Mouse (Mus musculus) urinary bladder, adult 18-20 months (tissue): ENCODE measurements around the gene Ankdd1a.

Source experiments
- DNase-seq, 2 experiments: peaks; one replicate each; pipeline ENCODE4 v3.0.0; 2022; ENCODE audit warnings: low spot score in 2 of 2, mixed read lengths in 2 of 2

Ankdd1a gene

DNA sequence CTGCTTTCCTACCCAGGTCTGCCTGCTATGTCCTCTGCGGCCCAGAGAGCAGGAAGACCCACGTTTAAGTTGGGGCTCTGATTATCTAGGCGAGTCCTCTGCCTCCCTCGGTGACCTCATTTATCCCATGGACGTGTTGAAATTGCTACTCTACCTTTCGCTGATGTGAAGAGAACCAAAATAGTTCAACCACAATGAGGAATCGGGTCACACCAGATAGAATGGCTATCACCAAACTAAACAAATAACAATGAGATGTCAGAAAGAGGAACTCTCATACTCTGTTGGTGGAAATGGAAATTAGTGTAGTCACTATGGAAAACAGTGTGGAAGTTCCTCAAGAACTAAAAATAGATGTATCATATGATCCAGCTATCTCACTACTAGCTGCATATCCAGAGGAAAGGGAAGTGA, 22.1 kb upstream of the Ankdd1a start:
- no peak for DNase-seq

DNA sequence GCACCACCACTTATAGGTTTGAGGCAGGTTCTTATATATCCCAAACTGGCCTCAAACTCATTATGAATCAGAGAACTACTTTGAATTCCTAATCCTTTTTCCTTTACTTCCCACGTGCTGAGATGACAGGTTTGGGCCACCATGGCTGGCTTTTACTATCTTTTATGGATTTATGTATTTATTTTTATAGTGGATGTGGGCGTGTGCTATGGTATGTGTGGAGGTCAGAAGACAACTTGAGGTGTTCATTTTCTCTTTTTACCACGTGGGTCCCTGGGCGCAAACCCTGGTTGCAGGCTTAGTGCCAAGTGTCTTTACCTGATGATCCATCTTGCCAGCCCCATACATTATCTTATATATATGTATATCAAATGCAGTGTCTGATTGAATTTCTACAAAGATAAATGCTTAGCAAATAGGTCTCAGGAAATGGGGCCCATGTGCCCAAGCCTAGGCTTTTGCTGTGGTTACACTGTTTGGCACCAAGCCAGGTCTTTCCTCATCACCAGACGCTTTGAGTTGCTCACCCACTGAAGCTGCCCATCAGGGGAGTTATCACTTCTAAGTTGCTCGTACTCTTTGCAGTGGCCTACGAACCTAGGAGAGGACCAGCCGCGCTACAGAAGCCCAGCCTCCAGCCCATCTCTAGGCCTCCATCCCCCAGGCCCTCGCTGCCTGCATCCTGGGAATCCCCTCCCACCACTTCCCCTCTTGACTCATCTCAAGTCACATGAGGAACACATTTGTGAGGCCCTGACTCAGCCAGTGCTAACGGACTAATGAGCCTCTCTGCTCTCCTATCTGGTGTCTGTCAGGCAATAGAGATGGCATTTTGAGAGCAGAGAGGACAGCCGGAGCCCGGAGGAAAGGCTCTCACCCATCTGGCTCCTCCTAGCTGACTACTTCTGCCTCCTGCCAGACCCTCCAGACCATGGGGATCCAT, 21.4 kb upstream of the Ankdd1a start:
- no peak for DNase-seq

DNA sequence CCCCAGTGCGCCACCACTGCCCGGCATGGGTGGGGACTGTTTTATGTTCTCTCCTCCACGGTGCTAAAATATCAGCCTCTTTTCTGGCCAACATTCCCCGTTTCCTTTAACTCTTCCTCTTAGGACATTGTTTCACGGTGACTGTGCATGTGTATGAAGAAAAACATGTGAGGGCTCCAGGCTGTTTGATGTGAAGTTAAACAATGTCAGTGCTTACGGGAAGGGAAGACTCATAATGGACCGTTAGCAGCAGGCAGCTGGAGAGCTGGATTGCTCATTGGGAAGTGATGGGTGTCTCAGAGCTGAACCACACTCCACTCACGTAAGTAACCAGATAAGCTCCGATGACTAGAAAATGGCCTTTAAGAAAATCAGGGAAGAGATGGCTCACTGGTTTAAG, 19.7 kb upstream of the Ankdd1a start:
- DNase-seq: no peak

DNA sequence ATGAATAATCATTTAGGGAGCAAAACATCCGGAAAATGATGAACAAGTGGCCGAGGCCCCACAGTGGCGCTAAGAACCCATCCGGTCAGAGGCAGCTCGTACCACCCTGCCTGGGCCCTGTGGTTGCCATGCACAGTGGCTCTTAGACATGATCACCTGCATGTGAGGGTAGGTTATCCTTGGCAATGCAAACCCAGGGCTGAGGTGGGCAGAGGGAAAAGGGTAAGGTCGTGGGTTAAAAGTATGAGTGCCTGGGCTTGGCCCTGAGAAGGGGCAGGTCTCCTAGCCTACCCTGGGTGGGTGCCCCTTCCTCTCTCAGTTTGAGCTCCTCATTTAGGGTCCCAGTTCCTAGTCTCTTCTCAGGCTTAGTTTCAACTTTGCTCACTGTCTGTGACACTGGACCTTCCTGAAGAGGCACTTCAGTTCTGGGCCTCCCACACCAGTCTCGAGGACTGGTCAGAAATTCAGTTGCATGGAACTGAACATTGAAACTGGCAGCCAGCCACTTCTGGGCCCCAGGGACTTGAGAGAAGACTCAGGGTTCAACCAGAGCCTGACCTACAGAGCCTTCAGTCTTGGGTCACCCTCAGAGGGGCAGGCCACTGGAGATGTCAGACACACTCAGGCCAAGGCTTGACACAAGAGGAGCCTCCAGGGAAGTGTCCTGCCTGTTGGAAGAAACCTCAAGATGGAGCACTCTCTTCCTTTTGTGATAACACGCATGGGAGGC, 18.1 kb upstream of the Ankdd1a start:
- DNase-seq: no peak

DNA sequence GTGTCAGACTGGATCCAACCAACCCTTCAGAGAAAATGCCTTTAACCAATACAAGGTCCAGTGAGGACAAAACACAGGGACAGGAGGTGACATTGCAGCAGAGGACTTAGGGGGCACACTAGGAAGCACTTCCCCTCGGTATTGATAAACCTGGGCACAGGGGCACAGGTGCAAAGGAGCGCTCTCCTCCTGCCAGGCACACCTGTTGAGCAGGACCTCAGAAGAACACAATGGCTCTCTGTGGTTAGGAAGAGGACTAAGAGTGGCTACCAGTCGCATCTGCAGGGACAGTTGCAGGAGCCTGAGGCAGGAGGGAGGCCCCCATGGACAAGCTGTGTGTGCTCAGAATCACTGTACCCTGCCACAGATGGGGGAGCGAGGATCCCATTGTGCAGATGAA, 16.5 kb upstream of the Ankdd1a start:
- DNase-seq: no peak

DNA sequence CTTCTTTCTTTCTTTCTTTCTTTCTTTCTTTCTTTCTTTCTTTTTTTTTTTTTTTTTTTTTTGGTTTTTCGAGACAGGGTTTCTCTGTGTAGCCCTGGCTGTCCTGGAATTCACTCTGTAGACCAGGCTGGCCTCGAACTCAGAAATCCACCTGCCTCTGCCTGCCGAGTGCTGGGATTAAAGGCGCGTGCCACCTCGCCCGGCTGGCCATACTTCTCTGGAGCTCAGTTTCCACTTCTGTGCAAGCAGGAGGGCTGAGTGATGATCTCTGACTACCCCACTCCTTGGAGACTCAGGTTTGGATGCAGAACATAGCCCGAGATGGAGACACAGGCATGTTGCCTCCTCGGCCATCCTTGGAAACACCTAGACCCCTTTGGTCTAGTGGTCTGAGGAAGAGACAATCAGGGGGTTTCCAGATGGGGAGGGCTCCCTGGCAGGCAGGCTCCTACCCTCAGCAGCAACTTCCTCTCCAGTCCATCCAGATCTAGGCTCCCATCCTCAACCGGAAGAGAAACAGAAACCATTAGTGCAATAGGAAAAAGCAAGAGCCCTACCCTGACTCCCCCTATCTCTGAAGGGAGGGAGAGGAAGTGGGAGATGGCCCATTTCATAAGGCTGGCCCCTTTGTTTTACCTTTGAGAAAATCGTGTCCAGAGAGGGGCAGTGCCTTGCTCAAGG, 15.9 kb upstream of the Ankdd1a start:
- no peak for DNase-seq

DNA sequence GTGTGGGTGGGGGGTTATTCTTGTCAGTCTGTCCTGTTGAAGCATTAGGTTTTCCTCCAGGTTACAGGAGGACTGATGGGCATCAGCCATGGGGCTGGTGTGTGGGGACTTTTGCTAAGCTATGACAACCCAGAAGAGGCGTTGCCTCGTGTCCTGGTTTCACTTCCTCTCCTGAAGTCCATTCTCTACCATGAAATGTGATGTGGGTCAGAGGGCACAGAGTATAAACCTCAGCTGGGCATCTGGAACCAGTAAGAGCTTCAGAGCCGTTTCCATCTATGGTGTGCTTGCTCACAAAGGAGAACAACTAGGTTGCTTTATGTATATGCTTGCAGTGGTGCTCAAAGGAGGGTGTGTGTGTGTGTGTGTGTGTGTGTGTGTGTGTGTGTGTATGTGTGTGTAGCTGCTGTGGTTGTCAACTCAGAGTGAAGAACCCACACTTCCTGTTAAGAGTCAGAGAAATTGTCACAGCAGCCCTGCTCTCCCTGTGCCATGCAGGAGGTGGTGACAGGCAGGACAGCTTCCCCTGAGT, 15.3 kb upstream of the Ankdd1a start:
- no peak for DNase-seq

DNA sequence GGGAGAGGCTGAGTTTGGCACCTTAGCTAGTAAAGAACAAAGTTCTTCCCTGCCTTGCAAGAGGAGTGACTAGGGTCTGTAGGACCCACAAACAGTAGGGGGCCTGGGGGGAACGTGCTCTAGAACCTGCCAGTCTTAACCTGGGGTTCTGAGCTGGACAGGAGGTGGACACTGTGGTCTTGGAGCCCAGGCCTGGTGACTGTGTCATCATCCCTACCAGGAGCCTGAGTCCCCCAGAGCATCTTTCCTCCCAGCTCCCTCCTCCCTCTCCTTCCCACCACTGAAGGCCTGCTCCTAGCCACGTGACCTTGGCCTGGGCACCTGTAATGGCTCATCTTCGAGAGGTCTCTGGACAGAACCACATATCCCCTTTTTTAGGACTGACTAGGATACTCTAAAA, 14.1 kb upstream of the Ankdd1a start:
- DNase-seq: no peak

DNA sequence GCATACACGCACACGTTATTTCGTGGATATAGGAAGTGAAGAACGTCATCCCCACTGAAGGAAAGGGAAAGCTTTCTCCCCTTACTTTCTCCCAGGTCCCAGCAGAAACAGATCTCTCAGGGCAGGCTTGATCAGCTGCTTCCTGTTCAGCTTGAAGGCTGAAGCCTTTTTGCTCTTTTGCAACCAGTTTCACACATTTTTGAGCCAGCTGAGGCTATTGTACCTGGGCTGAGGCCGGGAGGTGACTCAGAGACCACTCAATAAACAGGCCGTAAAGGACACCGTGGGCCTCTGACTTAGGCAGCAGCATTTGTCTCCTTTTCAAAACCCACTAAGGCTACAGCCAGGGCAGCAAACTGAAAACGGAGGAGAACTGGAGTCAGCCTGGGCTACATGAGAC, 13.0 kb upstream of the Ankdd1a start:
- DNase-seq: no peak

DNA sequence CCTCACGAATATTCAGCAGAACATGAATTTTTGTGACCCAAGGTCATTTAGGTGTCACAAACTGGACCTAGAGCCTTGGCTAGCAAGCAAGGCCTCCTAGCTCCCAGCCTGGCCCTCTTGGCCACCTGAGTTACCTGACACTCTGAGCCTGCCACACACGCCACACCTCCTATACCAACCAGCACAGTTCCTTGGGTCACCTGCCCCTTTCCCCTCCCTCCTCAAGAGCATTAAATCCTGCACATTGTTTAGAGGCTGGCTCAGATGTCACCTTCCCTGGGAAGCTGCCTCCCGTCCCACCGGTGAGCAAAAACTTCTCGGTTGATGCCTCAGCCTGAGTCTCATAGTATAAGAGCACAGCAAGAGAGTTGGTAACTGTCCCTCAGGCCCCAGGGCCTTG, 11.3 kb upstream of the Ankdd1a start:
- DNase-seq: no peak

DNA sequence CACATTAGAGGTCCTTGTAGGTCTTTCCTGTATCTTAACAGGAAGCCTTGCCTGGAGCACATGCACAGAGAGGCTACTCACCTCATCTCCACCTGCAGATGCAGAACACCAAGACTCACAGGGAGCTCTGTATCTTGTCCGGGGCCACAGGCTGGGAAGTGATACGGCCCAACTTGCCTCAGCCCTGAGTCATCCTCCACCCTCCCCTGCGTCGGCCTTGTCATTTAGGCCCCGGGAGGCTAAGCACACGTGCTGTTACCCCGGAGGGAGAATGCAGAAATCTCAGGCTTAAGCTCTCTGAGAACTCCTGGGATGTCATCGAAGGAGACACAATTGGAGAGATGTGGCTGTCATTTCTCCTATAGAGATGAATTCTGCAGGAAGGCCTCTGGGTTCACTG, 9.7 kb upstream of the Ankdd1a start:
- DNase-seq: no peak

DNA sequence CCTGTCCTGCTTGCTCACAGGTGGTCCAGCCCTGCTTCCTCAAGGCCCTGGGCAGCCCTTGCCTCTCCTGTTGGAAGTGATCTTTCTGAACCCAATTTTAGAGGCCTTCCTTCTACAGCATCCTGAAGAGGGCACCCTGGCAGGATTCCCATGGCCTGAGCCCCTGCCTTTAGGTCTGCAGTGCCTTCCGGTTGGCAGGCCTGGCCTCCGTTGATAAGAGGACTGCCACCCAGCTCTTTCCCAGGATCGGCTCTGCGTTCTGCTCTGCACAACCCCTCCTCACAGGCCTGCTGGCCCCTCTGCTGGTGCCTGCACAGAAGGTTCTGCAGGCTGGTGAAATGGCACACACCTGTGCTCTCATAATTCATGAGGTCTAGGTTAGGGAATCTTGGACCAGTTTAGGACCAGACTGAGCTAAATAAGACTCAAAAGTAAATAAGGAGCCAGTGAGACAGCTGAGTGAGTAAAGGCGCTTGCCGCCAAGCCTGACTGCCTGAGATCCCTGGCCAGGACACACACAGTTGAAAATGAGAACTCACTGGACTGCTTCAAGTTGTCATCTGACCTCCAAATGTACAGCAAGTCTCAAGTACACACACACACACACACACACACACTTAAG, 8.5 kb upstream of the Ankdd1a start:
- DNase-seq: no peak

DNA sequence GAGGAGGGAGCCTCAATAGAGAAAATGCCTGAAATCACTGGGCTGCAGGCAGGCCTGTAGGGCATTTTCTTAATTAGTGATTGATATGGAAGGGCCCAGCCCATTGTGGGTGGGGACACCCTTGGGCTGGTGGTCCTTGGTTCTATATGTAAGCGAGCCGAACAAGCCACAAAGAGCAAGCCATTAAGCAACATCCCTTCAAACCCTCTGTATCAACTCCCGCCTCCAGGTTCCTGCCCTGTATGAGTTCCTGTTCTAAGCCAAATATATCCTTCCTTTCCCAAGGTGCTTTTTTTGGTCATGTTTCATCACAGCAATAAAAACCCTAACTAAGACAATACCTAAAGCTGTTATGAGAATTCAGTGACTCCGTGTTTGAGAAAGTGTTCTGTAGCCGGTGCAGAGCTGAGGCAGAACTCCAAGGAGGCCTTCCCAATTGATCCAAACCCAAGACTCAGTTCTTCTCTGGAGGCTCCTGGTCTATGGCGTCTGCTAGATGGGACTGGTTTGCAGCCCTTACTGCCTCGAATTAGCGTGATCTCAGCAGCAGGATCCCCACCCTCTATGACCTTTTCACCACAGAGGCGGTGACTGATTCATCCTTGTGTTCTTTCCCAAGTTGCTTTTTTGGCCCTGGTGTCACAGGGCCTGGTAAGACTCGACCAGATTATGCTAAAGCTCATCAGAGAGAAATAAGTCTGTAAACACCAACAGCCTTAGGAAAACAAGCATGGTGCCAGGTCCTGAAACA, 5.6 kb upstream of the Ankdd1a start:
- DNase-seq: no peak

DNA sequence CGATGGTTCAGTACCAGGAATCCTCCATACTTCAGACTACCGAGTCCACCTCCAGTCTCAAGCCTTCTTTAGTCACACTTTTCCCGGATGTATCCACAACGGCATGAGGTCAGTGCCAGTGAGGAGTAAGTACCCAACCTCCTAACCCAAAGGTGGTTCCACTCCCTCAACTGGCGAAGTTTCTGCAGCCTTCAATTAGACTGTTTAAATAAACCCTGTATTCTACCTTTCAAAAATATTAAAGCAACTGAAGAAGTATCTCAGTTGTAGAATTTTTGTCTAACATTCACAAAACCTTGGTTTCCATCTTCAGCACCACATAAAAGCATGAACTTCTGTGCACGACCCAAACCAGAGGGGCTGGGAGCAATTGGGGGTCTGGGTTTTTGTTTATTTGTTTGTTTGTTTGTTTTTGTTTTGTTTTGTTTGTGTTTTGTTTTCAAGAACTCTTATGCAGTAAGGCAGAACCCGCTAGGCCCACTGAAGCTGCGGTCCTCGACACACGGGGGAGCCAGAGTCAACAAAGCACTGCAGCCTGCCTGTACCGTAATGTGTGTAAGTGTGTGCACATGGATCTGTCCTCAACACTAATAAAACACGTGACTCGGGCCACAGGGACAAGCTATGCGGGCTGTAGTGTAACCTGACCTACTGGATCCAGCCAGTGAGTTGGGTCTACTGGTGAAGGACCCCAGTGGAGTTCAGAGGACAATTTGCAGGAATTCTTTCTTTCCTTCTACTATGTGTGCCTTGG, 3.8 kb upstream of the Ankdd1a start:
- DNase-seq: peak; percentile 64 to 72

DNA sequence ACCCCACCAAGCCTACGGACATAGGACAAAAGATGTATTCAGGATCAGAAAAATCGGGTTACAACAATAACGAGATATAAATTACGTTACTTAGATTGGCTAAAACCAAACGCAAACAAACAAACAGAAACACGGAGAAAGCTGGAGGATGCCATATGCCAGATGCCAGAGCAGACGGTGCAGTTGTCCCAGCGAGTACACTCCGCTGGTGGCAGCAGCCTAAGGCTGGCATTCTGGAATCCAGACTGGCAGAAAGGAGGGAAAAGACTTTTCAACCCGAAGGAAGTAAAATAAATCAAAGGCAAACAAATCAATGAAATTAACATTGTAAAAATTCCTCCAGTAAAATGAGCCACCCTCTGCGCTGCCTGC, 498 bp upstream of the Ankdd1a start:
- no peak for DNase-seq

DNA sequence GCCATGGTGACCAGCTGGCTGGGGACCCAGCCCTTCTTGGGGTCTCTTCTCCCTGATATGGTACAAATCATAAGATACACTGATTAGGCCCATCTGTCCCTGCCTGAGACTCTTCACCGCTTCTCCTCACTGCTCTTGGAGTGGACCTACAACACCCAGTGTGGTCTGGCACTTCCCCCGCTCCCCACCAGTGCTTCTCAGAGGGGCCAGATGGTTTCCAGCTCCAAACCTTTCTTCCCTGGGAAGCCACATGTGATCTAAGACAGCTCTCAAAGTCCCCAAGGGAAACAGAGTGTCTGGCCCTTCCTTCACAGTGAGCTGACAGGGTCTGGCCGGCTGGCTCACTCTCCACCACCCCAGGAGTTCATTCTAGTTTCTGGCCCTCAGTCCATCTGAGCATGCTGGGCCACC, 5.1 kb downstream of the Ankdd1a start:
- no peak for DNase-seq

DNA sequence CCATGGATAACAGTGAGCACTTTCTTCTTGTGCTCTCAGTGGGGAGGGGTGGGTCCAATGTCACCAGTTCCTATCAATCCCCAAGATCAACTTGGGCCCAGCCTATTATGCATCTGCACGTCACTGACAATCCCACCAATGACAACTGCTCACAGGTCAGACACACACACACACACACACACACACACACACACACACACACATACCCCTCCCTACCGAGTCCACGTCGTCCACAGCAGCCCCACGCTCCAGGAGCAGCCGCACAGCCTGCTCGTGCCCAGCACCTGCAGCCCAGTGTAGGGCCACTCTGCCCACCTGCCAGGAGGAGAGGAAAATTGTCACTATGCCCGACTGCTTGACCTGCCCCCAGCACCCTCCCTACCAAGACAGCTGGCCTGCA, 5.6 kb downstream of the Ankdd1a start:
- no peak for DNase-seq

DNA sequence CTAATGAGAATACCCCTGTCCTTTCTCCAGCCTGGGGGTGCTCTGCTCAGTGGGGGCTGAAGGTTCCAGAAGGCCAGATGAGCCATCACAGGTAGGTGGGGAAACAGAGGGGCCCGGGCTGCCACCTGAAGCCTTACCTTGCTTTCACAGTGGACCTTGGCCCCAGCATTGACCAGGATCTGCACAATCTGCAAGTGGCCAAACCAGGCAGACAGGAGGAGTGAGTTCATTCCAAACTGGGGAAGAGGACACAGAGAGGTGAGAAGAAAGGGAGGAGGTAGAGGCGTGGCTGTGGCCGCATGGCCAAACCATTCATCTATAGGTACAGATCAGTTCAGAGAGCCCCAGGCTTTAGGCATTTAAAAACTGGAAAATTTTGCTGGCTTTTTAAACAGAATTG, 7.5 kb downstream of the Ankdd1a start:
- DNase-seq: peak; percentile 38 to 56

DNA sequence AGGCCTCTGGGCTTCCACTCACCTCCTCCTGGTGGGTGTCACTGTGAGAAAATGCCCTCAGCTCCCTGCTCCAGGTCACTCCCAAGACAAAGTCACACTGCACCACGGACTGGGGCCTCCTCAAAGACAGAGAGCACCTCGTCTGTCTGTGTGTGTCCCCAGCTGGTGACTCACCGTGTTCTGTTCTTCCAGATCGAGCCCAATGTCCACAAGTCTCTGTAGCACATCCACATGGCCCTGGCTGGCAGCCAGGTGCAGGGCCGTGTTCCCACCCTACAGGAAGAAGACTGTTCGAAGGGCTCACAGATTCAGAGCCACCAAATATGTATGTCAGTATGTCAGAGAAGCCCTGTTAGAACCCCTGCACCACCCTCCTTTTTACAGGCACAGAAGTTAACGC, 11.5 kb downstream of the Ankdd1a start:
- no peak for DNase-seq
